Mouse (Mus musculus): ENCODE results near the gene Prr14.
"Not testable (repeated sequence)": the region's sequence is repeated elsewhere in the genome, so short reads cannot be mapped to it uniquely, and the experiment has no call there.

Prr14 gene

DNA sequence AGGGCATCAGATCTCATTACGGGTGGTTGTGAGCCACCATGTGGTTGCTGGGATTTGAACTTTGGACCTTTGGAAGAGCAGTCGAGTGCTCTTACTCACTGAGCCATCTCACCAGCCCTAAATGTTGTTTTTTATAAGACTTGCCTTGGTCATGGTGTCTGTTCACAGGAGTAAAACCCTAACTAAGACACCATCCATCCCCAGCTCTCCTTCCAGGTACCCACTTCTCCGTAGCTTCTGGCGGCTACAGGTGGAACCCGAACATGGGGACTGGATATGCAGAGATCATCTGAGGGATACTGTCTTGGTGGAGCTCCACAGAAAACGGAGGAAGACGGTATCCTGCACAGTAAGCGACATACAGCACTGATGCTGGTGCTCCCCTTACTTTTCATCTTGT, at the start of gene Prr14:
Prr14 (plus strand) TSS at position 301 of the 400 bp plus-strand sequence.
- DNase-seq (ENCODE audit: low read depth): not testable (repeated sequence)

DNA sequence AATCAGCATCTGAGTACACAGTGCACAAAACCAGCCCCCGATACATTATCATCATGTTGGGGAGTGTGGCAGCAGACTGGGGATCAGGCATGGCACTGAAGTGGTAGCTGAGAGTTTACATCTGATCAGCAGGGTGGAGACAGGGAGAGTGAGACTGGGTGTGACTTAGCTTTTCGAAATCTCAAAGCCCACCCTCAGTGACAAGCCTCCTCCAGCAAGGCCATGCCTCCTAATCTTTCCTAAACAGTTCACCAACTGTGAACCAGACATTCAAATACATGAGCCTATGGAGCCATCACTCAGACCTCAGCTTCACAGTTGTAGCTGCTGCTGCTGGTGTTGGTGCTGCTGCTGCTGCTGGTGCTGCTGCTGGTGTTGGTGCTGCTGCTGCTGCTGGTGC, 48.0 kb upstream of the Prr14 start:
- no peak for DNase-seq (ENCODE audit: low read depth)

DNA sequence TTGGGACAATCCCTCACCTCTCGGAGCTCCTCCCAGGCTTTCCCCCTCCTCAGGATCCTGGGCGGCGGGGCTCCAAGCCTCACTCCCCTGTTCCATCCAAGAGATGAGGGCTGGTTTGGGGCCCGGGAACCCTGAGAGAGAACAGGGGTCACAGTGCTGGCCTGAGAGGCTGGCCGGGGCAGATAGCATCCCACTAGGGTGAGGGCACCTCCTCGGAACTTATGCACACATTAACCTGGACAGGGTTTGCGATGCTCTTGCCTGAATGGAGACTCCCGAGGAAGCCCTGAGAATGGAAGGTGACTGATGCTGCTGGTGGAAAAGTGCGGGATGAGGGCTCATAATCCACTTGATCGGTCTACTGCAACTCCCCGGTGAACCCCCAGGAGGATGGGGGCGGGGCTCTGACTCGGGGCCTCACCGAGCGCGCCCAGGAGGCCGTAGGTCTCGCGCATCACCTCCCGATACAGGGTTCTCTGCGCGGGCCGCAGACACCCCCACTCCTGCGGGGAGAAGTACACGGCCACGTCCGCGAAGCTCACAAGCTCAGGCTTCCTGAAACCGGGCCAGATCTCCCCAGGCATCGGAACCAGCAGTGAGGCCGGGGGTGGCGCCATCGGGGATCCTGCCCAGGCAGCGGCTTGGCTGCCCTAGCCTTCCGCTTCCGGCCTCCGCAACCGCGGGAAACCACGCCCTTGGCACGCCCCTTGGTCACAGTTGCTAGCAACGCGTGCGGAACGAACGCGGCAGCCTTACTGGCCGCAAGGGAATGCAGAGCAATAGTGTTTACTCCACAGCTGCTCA, 37.8 kb upstream of the Prr14 start, which contains the start of gene Zfp688:
Zfp688 (minus strand) TSS at position 681 of the 804 bp plus-strand sequence.
- DNase-seq (ENCODE audit: low read depth): peak; percentile 88

GRCm38 (mm10) chr7:127422247-127422646, 37.2 kb upstream of the Prr14 start:
- no peak for DNase-seq (ENCODE audit: low read depth)

- DNase-seq (ENCODE audit: low read depth): no peak
These were observed 34.1 kb upstream of the Prr14 start for GRCm38 (mm10) chr7:127425291-127425690.

- DNase-seq (ENCODE audit: low read depth): no peak
These were observed 33.5 kb upstream of the Prr14 start for GRCm38 (mm10) chr7:127425911-127426310.

GRCm38 (mm10) chr7:127426354-127426753, 33.1 kb upstream of the Prr14 start:
- DNase-seq (ENCODE audit: low read depth): no peak

- no peak for DNase-seq (ENCODE audit: low read depth)
These were observed 24.2 kb upstream of the Prr14 start for GRCm38 (mm10) chr7:127435206-127435605.

DNA sequence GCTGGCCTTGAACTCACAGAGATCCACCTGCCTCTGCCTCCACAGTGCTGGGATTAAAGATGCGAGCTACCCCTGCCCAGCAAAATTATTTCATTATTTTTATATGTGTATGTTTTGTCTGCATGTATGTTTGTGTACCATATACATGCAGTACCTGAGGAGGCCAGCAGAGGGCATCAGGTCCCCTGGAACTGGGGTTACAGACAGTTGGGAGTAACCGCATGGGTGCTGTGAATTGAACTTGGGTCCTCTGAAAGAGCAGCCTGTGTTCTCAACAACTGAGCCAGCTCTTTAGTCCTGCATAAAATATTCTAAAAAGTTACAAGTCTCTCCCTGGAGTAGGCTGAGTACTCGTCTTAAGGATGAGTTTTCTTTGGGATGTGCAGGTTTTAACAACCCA, 21.7 kb upstream of the Prr14 start:
- DNase-seq (ENCODE audit: low read depth): no peak

- no peak for DNase-seq (ENCODE audit: low read depth)
These were observed 15.4 kb upstream of the Prr14 start for GRCm38 (mm10) chr7:127443976-127444375.

- DNase-seq (ENCODE audit: low read depth): peak; percentile 96
These were observed 10.7 kb upstream of the Prr14 start, which contains the start of gene Zfp689 for GRCm38 (mm10) chr7:127448521-127449300. Zfp689 (minus strand) TSS chr7:127449158.

DNA sequence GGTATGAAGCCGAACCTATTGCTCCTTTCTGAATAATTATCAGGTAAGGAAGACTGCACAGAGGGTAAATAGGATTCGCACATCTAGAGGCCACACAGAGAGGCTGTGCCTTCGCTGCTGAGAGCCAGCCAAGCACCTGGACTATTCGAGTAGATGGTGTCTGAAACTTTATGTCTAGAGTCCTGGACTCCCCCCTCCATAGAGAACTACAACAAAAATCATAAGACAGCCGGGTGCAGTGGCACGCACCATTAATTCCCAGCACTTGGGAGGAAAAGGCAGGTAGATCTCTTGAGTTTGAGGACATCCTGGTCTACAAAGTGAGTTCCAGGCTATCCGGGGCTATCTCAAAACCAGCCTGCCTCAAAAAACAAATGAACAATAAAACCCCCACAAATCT, 9.4 kb upstream of the Prr14 start:
- no peak for DNase-seq (ENCODE audit: low read depth)

- no peak for DNase-seq (ENCODE audit: low read depth)
These were observed 6.4 kb upstream of the Prr14 start for GRCm38 (mm10) chr7:127453056-127453455.

- no peak for DNase-seq (ENCODE audit: low read depth)
These were observed 4.5 kb upstream of the Prr14 start for GRCm38 (mm10) chr7:127454905-127455304.

GRCm38 (mm10) chr7:127458371-127459122, 864 bp upstream of the Prr14 start:
- DNase-seq (ENCODE audit: low read depth): not testable (repeated sequence)

DNA sequence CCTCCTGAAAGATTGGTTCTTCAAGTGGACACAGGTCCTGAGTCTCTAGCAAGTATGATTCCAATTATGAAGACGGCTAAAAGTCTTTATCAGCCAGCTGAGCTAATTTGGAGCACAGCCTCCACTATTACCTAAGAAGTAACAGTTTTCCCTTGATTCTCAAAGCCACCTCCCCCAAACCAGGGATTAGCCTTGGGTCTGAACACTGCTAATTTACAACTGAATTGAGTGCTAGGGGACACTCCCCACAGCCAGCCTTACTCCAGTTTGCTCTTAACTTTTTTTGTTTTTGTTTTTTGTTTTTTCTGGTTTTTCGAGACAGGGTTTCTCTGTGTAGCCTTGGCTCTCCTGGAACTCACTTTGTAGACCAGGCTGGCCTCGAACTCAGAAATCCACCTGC, 5.8 kb downstream of the Prr14 start:
- no peak for DNase-seq (ENCODE audit: low read depth)

- DNase-seq (ENCODE audit: low read depth): not testable (repeated sequence)
These were observed 6.3 kb downstream of the Prr14 start for GRCm38 (mm10) chr7:127465670-127466069.

GRCm38 (mm10) chr7:127466606-127467005, 7.2 kb downstream of the Prr14 start:
- no peak for DNase-seq (ENCODE audit: low read depth)

DNA sequence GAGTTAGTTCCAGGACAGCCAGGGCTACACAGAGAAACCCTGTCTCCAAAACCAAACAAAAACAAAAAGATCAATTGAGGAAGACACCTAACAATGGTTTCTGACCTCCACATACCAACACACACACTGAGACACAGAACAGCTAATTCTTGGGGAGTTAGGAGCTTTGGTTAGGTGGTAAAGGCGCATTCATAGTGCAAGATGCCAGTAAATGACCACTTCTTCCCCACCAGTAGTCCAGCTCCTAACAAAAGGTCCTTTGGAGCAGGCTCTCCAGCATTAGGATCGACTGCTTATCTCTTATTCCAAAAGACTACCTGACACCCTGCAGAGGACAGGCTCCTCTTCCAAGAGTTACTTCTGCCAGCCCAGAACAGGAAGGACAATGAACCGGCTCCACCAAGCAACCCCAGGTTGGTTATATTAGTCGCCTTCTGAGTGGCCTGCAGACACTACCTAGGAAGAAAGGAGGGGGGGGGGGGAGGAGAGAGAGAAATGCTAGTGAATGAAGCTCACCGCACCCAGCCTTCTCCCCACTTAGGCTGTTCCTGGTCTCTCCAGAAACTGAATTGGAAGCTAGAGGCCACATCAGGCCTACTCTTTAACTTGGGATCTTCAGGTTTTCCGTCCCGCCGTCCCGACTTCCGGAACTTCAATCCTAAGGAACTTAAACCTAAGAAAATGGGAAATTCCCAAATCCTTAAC, 10.8 kb downstream of the Prr14 start:
- DNase-seq (ENCODE audit: low read depth): no peak

- peak; percentile 95 for DNase-seq (ENCODE audit: low read depth)
These were observed 11.6 kb downstream of the Prr14 start for GRCm38 (mm10) chr7:127470743-127471645.

DNA sequence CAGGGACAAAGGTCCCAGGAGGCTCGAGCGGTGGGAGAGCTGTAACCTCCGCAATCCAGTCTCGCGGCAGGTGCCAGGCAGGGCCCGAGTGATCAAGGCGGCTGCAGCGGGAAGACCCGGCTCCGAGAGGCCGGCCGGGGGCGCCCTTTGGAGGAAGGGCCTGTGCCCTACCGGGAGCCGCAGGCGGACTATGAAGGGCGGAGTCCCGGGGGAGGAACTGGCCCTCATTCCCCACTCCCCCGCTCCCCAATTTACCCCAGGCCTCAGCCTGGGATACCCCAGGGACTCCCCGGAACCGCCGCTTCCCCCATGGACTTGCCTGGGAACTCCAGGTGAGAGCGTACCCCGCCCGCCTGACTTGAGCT, 12.2 kb downstream of the Prr14 start:
- no peak for DNase-seq (ENCODE audit: low read depth)
